Mouse (Mus musculus) erythroid progenitor cell, adult 5-6 weeks (primary cell): ENCODE data around the gene F3. TPM values are rescaled to one million over a fixed set of nuclear protein-coding genes. Genes with fewer than 3 reads are reported as not detected.
"Not testable (repeated sequence)": the region's sequence is repeated elsewhere in the genome, so short reads cannot be mapped to it uniquely, and the experiment has no call there.

Source experiments
- ATAC-seq: replicated peaks from 2 replicates; pipeline ENCODE4 v1.8.0; 2016; ENCODE audit warnings: moderate number of reproducible peaks, mild to moderate bottlenecking, moderate TSS enrichment, inconsistent platforms; ENCODE audit not compliant: poor library complexity, low FRiP score, severe bottlenecking
- total RNA-seq, 2 experiments: library from RNA; stranded (forward) in 1 of 2; stranded (reverse) in 1 of 2; fragments of 150-400 nt in 1 of 2; fragments of 186-747, 209-891 nt in 1 of 2; gene quantifications; 2 replicates each; pipeline versions ENCODE4 v1.2.3 to v1.2.4; 2015 to 2017; ENCODE audit warnings: low replicate concordance in 2 of 2

Gene F3
- total RNA-seq, 2 experiments from 2014 or later = not detected

DNA sequence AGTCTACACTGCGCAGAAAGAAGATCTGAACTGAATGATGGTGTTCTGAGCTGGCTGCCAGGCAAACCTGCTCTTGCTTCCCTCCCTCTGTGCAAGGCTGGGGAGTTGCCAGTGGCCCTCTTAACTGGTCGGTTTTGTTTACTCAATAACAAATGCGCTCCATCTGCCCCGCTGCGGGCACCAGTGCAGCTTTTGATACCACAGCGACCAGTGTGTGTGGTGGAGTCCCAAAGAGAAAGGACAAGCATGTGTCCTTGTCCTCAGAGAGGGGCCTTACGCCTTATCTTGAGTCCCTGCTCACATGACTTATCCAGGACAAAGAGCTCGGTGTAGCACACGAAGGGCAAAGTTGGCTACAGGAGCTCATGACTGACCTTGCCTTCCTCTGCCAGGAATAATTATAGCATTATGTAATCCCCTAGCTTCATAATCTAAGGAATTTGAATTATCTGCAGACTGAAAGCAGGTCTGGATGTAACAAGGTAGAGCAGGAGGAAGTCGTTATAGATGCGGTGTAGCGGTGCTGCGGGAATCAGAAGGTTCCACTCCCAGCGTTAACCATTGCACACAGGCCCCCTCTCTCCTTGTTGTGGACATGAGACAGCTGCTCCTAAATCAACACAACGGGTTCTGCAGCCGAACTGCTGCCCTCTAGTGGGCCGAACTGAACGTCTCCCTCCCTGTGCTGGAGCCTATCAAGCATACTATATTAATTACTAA is 12.8 kb downstream of the F3 start:
- no peak for ATAC-seq

DNA sequence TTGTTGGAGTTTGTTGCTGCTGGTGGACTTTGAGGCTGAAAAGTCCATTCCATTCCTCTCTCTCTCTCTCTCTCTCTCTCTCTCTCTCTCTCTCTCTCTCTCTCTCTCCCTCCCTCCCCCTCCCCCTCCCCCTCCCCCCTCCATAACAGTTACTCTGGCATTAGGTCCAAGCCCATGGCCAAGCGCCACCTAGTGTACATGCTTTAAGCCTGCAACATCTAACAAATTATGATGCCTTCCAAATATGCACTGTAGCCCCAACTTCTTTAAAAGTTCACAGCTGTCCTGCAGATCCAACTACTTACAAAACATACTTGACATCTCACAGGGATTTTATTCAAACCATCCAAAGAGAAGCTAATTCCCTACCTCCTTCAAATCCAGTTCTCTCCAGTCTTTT is 14.1 kb downstream of the F3 start:
- ATAC-seq = no peak

DNA sequence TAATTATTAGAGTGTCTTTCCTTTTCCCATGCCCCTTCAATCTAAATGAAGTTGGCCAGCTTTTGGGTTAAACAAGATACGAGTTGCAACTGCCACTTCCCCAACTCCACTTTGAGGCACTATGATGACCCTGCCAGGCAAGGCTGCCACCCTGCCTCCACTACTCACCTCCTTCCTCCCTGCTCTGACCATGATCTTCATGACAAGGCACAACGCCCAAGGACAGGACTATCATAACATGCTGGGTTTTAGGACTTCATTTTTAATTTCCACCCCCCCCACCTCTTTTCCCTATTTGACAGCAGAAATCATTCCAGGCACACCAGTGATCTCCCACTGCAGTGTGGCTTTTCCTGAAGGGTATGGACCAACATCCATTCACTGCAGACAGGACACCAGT is 14.6 kb downstream of the F3 start:
- no peak for ATAC-seq

DNA sequence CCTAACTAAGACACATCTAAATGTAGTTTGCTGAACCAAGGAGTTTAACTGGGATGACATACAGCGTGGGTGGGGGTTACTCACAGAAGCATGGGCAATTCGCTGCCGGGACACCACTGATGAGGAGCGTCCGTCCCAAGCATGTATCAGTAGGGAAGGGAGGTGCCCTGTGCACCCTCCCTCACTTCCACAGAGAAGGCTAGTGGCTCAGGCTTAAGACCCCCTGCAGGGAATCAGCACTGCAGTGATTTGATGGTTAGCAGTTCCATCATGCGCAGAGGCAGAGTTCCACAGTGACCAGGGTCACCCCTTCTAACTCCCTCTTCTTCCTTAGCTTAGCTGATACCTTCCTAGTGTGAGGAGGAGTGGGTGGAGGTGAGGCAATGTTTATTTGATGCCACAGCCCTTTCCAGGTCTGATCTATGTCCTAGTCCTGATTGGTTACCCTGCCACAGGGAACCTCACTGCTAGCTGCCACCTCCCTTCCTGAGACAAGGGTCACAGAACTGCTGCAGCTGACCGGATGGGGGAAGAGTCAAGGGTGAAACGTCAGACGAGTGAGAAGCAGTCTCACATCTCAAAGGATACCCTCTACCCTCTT is 15.5 kb downstream of the F3 start:
- no peak for ATAC-seq

DNA sequence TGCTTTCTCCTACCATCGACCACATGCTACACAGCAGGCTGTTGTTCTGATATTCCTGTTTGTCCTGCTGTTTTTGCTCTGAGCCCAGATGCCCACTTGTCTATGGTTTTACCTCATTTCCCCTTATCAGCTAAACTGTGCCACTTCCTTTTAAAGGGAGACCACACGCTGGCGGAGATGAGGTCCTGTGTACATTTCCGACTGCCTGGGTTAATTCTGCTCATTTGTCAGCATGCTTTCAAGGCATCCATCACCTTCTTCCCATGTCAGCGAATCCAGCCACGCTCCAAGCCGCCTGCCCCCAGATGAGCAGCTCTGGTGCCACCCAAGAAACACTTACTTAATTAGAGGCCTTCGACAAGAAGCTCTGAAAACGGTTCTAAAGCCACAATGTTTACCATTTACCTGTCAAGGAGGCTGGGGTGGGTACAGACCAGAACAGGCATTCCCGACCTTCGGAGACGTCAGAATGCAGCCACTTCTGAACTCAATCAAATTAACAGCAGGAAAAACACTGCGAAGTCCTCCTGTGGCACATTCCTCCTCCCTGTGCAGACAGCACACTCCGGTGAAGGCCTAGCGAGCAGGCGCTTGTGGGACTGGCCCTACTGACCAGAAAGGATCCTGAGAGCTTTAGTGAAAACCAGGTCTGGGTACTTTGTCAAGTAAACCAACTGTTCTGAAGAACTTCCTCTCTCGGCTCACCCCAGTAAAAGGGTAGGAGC is 16.3 kb downstream of the F3 start:
- no peak for ATAC-seq

DNA sequence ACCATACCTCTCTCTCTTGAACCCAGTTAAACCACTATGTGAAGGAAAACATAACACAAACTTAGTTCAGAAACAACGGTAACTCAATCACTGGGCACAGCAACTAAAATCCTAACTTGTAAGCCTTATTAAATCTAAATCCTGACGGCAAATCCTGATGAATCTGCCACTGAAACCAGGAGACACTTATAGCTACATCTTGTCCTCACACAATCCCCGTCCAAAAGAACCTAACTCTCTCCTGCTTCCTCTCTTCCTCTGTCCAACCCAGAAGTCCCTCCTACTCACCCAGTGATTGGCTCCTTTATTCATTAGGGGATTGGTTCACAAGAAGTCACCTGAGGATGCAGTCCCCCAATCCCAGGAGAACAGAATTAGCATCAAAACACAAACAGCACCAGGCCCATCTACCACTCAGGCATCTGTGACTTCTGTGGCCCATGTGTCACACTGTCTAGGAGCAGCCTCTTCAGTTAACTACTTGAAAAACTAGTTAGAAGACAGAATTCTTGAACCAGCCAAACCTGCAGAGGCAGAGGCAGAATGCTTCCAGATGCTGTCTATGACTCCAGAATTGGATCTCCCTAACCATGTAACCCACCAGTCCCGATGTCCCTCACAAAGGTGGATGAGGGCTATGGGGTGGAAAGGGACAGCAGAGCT is 18.0 kb downstream of the F3 start:
- not testable (repeated sequence) for ATAC-seq

DNA sequence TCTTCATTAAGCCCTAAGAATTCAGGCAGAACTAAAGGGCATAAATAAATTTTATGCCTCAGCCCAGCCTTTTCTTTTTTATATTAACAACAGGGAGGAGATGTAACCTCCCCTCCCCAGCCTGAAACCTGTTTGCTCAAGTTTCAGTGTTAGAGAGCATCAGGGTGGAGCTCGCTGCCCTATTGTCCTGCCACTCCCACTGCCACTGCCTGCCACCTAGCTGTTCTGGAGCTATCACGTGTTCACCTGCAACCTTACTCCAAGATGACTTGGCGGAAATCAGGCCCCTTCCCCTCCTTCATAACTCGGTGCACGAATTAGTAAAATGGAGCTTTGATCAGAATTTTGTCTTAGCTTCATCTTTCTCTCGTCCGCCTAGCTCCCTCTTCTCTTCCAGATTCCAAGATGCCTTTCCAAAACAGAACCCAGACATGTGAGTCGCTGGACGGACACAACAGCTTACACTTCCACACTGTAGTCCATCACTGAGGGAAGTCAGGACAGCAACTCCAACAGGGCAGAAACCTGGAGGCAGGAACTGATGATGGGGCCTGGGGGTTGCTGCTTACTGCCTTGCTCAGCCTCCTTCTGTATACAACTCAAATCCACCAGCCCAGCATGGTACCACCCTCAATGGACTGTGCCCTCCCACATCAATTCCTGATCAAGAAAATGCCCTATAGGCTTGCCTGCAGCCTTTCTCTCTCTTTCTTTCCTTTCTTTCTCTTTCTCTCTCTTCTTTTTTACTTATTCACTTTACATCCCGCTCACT is 31.2 kb downstream of the F3 start:
- ATAC-seq = not testable (repeated sequence)

DNA sequence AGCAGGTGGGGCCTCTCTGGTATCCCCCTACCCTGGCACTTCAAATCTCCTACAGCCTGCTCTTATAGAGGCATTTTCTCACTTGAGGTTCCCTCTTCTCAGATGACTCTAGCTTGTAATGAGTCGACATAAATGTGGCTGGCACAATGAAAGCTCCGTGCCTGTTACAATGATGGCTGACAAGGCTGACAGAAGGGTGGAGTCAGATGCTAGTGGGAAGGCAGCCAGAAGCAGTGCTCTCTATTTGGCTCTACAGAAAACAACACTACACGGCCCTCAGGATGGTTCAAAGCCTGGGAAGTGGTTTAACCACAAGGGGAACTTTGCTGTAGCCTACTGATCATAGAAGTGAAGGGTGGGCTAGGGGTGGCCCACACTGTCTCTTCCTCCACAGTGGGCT is 31.8 kb downstream of the F3 start:
- ATAC-seq = no peak

DNA sequence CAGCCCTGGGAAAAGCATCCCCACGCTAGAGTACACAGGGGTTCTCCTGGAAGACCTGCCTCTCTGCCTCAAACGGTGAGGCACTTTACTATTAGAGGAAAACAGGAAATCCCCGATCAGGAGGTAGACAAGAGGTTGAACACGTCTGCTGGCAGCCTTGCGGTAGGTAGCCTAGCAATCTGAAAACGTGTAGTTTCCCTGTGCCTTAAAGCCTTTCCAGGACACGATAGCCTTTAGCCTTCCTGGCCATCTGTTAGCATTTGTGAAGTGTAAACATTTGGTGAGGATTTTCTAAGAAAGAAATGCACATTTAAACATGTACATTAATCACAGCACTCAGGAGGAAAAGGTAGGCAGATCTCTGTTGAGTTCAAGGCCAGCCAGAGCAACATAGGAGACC is 35.0 kb downstream of the F3 start:
- ATAC-seq = no peak

DNA sequence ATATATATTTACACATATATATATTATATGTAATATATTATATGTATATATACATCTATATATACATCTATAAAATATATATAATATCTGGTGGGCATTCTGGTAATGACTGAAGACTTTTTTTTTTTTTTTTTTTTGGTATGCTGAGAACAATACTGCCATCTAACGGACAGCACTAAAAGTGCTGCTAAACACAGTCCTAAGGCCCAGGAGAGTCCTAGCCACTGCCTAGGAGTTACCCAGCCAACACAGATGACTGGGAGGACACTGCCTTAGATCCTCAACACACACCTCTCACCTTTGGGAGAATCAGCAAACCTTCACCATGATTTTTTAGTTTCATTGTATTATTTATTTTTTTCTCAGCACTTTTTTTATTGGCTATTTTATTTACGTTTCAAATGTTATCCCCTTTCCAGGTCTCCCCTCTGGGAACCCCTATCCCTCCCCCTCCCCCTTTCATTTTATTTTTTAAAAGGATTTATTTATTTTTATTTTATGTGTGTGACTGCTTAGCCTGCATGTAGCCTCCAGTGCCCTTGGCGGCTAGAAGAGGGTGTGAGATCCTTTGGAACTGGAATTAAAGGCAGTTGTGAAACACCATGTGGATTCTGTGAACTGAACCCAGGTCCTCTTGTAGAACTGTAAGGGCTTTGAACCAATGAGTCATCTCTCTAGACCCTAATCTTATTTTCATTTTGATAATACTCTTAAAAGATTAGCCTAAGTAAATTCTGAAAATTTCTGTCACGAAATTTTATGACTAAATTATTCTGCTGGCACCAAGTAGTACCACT is 38.9 kb downstream of the F3 start:
- 0 out of 2 replicates have a peak, but pooled peaks have one; percentile 49 for ATAC-seq

DNA sequence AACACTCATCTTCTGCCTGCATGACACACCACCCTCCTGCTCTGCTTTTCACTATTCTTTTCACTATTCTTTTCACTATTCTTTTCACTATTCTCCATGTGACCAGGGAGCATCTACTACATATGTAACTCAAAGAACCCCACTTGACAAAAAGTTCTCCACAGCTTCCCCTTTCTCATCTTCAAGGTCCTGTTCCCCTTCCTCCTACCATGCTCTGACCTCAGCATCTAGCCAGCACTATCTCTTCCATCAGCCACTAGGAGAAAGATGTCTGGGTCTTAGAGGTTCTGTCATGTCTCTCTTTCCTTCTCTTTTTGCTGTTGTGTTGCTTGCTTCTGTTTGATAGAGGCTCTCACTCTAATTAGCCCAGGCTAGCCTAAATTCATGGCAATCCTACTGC is 42.7 kb downstream of the F3 start:
- no peak for ATAC-seq

DNA sequence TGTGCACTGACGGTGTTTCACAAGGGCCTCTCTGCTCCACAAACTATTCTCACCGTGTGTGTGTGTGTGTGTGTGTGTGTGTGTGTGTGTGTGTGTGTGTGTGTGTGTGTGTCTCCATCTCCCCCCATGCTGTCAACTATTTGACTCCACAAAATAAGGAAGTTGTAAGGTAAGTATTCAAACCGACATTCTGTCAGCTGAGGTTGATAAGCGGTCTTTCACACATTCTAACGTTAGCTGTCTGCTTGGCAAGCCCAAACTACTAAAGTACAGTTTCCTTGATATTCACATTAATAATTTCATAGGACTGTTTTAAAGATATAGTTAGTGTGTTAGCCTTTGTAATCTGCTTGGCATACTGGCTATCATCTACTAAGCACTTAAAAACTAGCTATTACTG is 43.5 kb downstream of the F3 start:
- ATAC-seq = no peak

DNA sequence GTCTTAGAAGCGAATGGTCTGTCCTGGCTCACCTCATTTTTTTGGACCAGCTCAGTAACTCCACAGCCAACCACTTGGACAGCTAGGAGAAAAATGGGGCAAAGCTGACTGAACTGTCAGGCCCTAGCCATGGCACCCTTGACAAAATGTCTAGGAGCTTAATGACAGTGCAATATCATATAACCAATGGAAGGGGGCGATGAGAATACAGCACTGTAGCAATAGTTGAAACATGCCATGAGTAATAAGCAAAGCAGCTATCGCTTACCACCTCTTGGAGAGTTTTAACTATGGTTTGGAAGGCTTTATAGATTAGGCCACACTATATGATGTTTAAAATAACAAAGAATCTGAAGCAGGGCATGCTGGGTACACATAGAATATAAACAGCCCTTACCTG is 45.4 kb downstream of the F3 start:
- ATAC-seq = no peak

DNA sequence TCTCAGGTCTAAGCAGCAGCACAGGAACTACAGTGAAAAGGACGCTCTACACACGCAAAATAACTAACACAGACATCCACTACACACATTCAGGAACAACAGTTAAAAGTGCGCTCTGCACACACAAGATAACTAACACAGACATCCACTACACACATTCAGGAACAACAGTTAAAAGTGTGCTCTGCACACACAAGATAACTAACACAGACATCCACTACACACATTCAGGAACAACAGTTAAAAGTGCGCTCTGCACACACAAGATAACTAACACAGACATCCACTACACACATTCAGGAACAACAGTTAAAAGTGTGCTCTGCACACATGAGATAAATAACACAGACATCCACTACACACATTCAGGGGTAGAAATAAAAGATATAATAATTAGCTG is 50.0 kb downstream of the F3 start:
- not testable (repeated sequence) for ATAC-seq

DNA sequence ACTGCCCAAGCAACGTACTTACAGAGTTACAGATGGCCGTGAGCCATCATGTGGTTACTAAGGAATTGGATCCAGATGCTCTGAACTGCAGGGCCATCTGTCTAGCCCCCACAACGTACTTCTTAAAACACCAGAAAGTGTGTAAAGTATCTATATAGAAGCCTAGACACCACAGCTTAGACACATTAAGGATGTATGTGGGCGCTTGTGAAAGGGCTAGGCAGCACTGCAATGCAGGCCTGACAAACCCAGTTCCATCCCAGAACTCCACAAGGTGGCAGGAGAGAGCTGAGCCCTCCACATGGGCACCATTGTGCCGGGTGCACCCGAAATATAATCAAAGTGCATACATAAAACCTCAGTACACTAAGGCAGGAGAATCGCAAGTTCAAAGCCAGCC is 54.6 kb downstream of the F3 start:
- no peak for ATAC-seq

DNA sequence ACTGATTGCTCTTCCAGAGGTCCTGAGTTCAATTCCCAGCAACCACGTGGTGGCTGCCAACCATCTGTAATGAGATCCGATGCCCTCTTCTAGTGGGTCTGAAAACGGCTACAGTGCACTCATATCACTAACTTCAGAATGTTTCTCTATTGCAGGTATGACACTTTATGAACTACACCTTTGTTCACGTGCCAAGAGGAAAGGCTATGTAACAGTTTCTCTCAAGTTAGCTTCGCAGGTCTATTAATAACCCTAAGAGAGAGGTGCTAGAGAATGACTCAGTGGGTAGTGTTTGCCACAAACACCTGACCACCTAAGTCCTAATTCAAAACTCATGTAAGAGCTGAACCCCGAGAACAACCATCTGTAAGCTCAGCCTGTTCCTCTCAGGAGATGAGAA is 59.7 kb downstream of the F3 start:
- ATAC-seq = no peak
